9 mouse cellular contexts compared by ENCODE assay signal in genomic region chr6:97761326-97761725, GRCm38 (mm10). TPM values are rescaled to one million over a fixed set of nuclear protein-coding genes. Genes with fewer than 3 reads are reported as not detected.
DNase-seq lines count a peak whose midpoint lies in the region; ATAC-seq and TF ChIP-seq lines count a peak whose summit lies in the region.
"Had no signal": no experiment of that assay in that cellular context is flagged by ENCODE, and none has a peak within 500 bp of the region (broad histone marks: within the 10 kb centered on the region; RNA-seq: fewer than 3 reads in every experiment).

No protein-coding gene starts in this region.

- no peak overlapping the region for H3K4me3 ChIP-seq in lung, postnatal 0 days (ENCODE audit: low read depth, low read length)
- H3K4me3 ChIP-seq in embryonic facial prominence, embryonic 10.5 days: no peak overlapping the region
- H3K4me3 ChIP-seq: embryonic facial prominence, embryonic 15.5 days had no signal

- no peaks in the 10 kb centered on the region for H3K4me1 ChIP-seq in lung, postnatal 0 days (ENCODE audit: insufficient read depth, low read depth, low read length)
- peaks cover 8% of the 10 kb centered on the region for H3K4me1 ChIP-seq in embryonic facial prominence, embryonic 10.5 days
- H3K4me1 ChIP-seq: embryonic facial prominence, embryonic 15.5 days had no signal

- 14% methylated on average over 4 of the region's 4 CpGs for WGBS in lung, postnatal 0 days
- WGBS in embryonic facial prominence, embryonic 10.5 days: 19% methylated on average over 4 of the region's 4 CpGs

- DNase-seq in adrenal gland, adult 2 months: peak; percentile 36
- DNase-seq in adrenal gland, postnatal 4 days (ENCODE audit: low spot score in 2 of 2): no peak
- DNase-seq in lung, postnatal 0 days (ENCODE audit: low spot score): peak; percentile 17
- DNase-seq in lung, postnatal 25 days (ENCODE audit: low spot score): no peak
- DNase-seq in embryonic facial prominence, embryonic 10.5 days (ENCODE audit: low spot score): peak; percentile 23
- peak; percentile 12 to 16 for DNase-seq in left cerebral cortex, adult 8-10 months (ENCODE audit: low spot score in 2 of 2)
- no peak for DNase-seq in testis, postnatal 10 days (ENCODE audit: low spot score)
- no peak for DNase-seq in urinary bladder, postnatal 4 days (ENCODE audit: low spot score in 2 of 2)

- no peak overlapping the region for H3K4me2 ChIP-seq in lung, postnatal 0 days (replicated peaks; ENCODE audit: low read depth, low read length)
- H3K4me2 ChIP-seq: embryonic facial prominence, embryonic 15.5 days had no signal

- no peak for ATAC-seq in lung, postnatal 0 days

- peak; percentile 60 for TF ChIP-seq CTCF in lung, postnatal 0 days (IDR thresholded peaks at IDR 0.05)

- no peaks in the 10 kb centered on the region for H3K27me3 ChIP-seq in lung, postnatal 0 days (replicated peaks; ENCODE audit: insufficient read depth, low read length)
- H3K27me3 ChIP-seq in embryonic facial prominence, embryonic 10.5 days (replicated peaks; ENCODE audit: low read depth, poor library complexity, severe bottlenecking): peaks cover 3% of the 10 kb centered on the region; the same call in 1 of the 2 replicates
- H3K27me3 ChIP-seq: embryonic facial prominence, embryonic 15.5 days had no signal

- no peak overlapping the region for H3K27ac ChIP-seq in lung, postnatal 0 days (ENCODE audit: low read length)
- no peak overlapping the region for H3K27ac ChIP-seq in embryonic facial prominence, embryonic 10.5 days (replicated peaks)
- H3K27ac ChIP-seq: embryonic facial prominence, embryonic 15.5 days had no signal

- no peak overlapping the region for H3K9ac ChIP-seq in lung, postnatal 0 days (replicated peaks; ENCODE audit: low read depth)
- H3K9ac ChIP-seq: embryonic facial prominence, embryonic 15.5 days had no signal

- TF ChIP-seq EP300 in lung, postnatal 0 days (IDR thresholded peaks at IDR 0.05): no peak

- H3K36me3 ChIP-seq in lung, postnatal 0 days (ENCODE audit: insufficient read depth, low read length): no peaks in the 10 kb centered on the region
- H3K36me3 ChIP-seq in embryonic facial prominence, embryonic 10.5 days (replicated peaks): no peaks in the 10 kb centered on the region
- H3K36me3 ChIP-seq: embryonic facial prominence, embryonic 15.5 days had no signal

- H3K9me3 ChIP-seq in lung, postnatal 0 days (ENCODE audit: low read length): no peaks in the 10 kb centered on the region
- H3K9me3 ChIP-seq in embryonic facial prominence, embryonic 10.5 days: no peaks in the 10 kb centered on the region
- H3K9me3 ChIP-seq: embryonic facial prominence, embryonic 15.5 days had no signal

RNA-seq across cellular contexts. Expression of gene Mitf, which starts 45.5 kb away (rescaled TPM):
- total RNA-seq in adrenal gland, adult 2 months (2021): 1 to 10 TPM; 8.6 to 8.8 TPM
- 3.3 and 4.1 TPM in 2 replicates for polyA plus RNA-seq in adrenal gland, adult 2 months (2012; rRNA removed)
- 1 to 10 TPM; 5.9 to 6.9 TPM for total RNA-seq in adrenal gland, postnatal 4 days (2021)
- 3.7 and 3.9 TPM in 2 replicates for polyA plus RNA-seq in lung, postnatal 0 days (2015; fragmentation: Nextera tagmentation; extraction: Ambion mirVana)
- 2.1 and 2.6 TPM in 2 replicates for polyA plus RNA-seq in embryonic facial prominence, embryonic 10.5 days (2016; fragmentation: Nextera tagmentation; extraction: Ambion mirVana)
- total RNA-seq in left cerebral cortex, adult 8-10 months (2022): 1 to 10 TPM; 7.4 to 9.2 (median 8.5) TPM

Comparison
In these comparisons a context has a peak if more than half of its experiments do, and no peak if none do; other contexts are left out.
1. DNase-seq: peak in adrenal gland, adult 2 months (single experiment), lung, postnatal 0 days (single experiment), embryonic facial prominence, embryonic 10.5 days (single experiment) and left cerebral cortex, adult 8-10 months (2 of 2); none in adrenal gland, postnatal 4 days (0 of 2), lung, postnatal 25 days (single experiment), testis, postnatal 10 days (single experiment) and urinary bladder, postnatal 4 days (0 of 2).